Mouse (Mus musculus) heart, adult 2 months (tissue): ENCODE data around the gene Hoxc9.

Source experiments
- CTCF ChIP-seq: fragments of 200-600 bp; IDR thresholded peaks from 2 replicates; pipeline ENCODE4 v1.8.1; 2022; ENCODE audit warnings: antibody characterized with exemption, mild to moderate bottlenecking, moderate library complexity
- EP300 ChIP-seq: fragments of 200-500 bp; IDR thresholded peaks from 2 replicates; pipeline ENCODE4 v1.6.1; 2011; ENCODE audit warnings: low read depth, low read length, control low read depth; ENCODE audit not compliant: insufficient read depth

DNA sequence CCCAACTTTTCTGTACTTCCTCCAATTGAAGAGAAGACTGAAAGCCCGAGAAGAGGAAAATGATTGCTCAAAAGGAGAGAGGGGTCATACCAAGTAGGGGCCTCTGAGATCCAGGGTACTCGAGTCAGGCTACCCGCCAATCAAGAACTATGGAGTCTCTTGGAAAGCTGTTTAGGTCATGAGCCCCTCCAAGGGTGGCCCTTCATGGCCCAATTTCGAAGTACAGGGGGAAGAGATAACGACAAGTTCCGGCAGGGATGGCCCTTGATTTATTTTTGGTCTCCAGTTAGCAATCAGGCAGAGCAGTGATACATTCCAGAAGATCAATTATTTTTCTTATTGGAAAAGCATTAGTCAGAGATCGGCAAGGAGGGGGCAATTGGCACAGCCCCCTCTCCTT, 15.5 kb downstream of the Hoxc9 start:
- no peak for TF ChIP-seq CTCF
- no peak for TF ChIP-seq EP300
